Mouse (Mus musculus): Measurements from ENCODE around the gene Atxn7l3. TPM values are rescaled to one million over a fixed set of nuclear protein-coding genes. Genes with fewer than 3 reads are reported as not detected.

Gene Atxn7l3
- polyA plus RNA-seq, 1 experiment from 2014 or later: 9.6 TPM

DNA sequence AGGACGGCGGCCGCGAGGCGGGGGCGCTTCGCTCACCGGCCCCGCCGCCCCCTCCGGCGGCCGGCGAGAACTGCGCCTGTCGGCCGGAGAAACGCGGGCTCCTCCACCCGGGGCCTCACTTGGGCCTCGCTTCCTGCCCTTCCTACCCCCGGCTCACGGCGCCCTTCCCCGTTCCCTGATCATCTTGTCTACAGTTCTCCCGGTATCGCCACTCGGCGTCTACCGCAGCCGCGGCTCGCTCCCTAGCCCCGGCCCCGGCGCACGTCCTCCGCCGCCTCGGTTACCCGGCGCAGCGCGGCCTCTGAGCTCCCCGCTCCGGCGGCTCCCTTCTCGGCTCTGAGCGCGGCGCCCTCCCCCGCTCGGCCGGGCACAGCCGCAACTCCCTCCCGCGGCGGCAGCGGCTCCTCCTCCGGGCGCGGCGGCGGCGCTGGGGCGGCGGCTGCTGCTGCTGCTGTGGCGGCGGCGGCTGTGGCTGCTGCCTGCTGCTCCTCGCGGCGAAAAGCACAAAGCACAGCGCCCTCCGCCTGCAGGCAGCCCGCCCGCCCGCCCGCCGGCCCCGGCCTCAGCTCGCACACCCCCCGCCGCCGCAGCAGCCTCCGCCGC is 21.0 kb upstream of the Atxn7l3 start:
- H3K27ac ChIP-seq (ENCODE audit: low read length): peak overlapping the region; percentile 99
- WGBS: 0% methylated on average over 28 of the region's 87 CpGs
- H3K4me2 ChIP-seq (replicated peaks; ENCODE audit: low read depth, low read length): peak overlapping the region; percentile 69
- peak; percentile 35 for TF ChIP-seq CTCF (IDR thresholded peaks at IDR 0.05)
- no peak for TF ChIP-seq EP300 (IDR thresholded peaks at IDR 0.05)
- peak; percentile 80 for DNase-seq (ENCODE audit: low spot score)
- peak overlapping the region; percentile 98 for H3K9ac ChIP-seq (replicated peaks; ENCODE audit: low read depth)
- no peaks in the 10 kb centered on the region for H3K27me3 ChIP-seq (replicated peaks; ENCODE audit: insufficient read depth, low read length)
- H3K4me1 ChIP-seq (ENCODE audit: insufficient read depth, low read depth, low read length): peaks cover 3% of the 10 kb centered on the region; the same call in 1 of the 2 replicates
- ATAC-seq: peak; percentile 42
- peak overlapping the region; percentile 99 for H3K4me3 ChIP-seq (ENCODE audit: low read depth, low read length)
- no peaks in the 10 kb centered on the region for H3K9me3 ChIP-seq (ENCODE audit: low read length)
- H3K36me3 ChIP-seq (ENCODE audit: insufficient read depth, low read length): peaks cover 18% of the 10 kb centered on the region; the same call in 1 of the 2 replicates

GRCm38 (mm10) chr11:102316572-102317297 is 20.3 kb upstream of the Atxn7l3 start:
- peak overlapping the region; percentile 98 for H3K9ac ChIP-seq (replicated peaks; ENCODE audit: low read depth)
- peak; percentile 94 for DNase-seq (ENCODE audit: low spot score)
- 3% methylated on average over 16 of the region's 80 CpGs for WGBS
- peak; percentile 43 for ATAC-seq
- peaks cover 18% of the 10 kb centered on the region; the same call in 1 of the 2 replicates for H3K36me3 ChIP-seq (ENCODE audit: insufficient read depth, low read length)
- peak overlapping the region; percentile 99 for H3K27ac ChIP-seq (ENCODE audit: low read length)
- H3K9me3 ChIP-seq (ENCODE audit: low read length): no peaks in the 10 kb centered on the region
- H3K4me1 ChIP-seq (ENCODE audit: insufficient read depth, low read depth, low read length): peaks cover 3% of the 10 kb centered on the region; the same call in 1 of the 2 replicates
- peak overlapping the region; percentile 99 for H3K4me3 ChIP-seq (ENCODE audit: low read depth, low read length)
- H3K27me3 ChIP-seq (replicated peaks; ENCODE audit: insufficient read depth, low read length): no peaks in the 10 kb centered on the region
- TF ChIP-seq CTCF (IDR thresholded peaks at IDR 0.05) (peak; percentile 8), EP300 (IDR thresholded peaks at IDR 0.05) (no peak)
- peak overlapping the region; percentile 69 for H3K4me2 ChIP-seq (replicated peaks; ENCODE audit: low read depth, low read length)

- Histone ChIP-seq H3K36me3 (ENCODE audit: insufficient read depth, low read length) (peaks cover 18% of the 10 kb centered on the region; the same call in 1 of the 2 replicates), H3K9ac (replicated peaks; ENCODE audit: low read depth) (no peak overlapping the region), H3K27ac (ENCODE audit: low read length) (peak overlapping the region; percentile 58; the same call in 1 of the 2 replicates), H3K4me3 (ENCODE audit: low read depth, low read length) (peak overlapping the region; percentile 99), H3K27me3 (replicated peaks; ENCODE audit: insufficient read depth, low read length) (no peaks in the 10 kb centered on the region), H3K4me1 (ENCODE audit: insufficient read depth, low read depth, low read length) (peaks cover 3% of the 10 kb centered on the region; the same call in 1 of the 2 replicates), H3K4me2 (replicated peaks; ENCODE audit: low read depth, low read length) (peak overlapping the region; percentile 69), H3K9me3 (ENCODE audit: low read length) (no peaks in the 10 kb centered on the region)
- ATAC-seq (no peak), DNase-seq (ENCODE audit: low spot score) (no peak)
- WGBS: 12% methylated on average over 14 of the region's 14 CpGs
- no peak for TF ChIP-seq CTCF (IDR thresholded peaks at IDR 0.05)
- no peak for TF ChIP-seq EP300 (IDR thresholded peaks at IDR 0.05)
Measured at GRCm38 (mm10) chr11:102315690-102316571, 19.5 kb upstream of the Atxn7l3 start.

DNA sequence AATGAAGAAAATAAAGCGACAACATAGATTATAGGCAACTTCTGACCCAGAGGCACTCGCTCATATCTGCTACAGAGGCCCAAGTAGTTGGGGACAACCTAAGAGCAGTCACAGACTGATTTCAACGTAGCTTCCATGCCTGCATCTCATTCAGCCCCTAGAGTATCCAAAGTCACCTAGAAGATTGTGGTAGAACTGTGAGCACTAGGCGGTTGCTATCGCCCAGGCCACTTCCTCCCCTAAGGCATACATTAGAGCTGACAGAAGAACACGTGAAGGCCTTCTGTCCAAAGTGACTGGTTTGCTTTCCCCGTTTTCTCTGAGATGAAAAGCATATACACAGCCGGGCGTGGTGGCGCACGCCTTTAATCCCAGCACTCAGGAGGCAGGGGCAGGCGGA is 17.9 kb upstream of the Atxn7l3 start:
- Histone ChIP-seq H3K27ac (ENCODE audit: low read length) (no peak overlapping the region), H3K27me3 (replicated peaks; ENCODE audit: insufficient read depth, low read length) (no peaks in the 10 kb centered on the region), H3K9ac (replicated peaks; ENCODE audit: low read depth) (no peak overlapping the region), H3K36me3 (ENCODE audit: insufficient read depth, low read length) (peaks cover 18% of the 10 kb centered on the region; the same call in 1 of the 2 replicates), H3K4me1 (ENCODE audit: insufficient read depth, low read depth, low read length) (peaks cover 6% of the 10 kb centered on the region), H3K9me3 (ENCODE audit: low read length) (no peaks in the 10 kb centered on the region), H3K4me2 (replicated peaks; ENCODE audit: low read depth, low read length) (no peak overlapping the region), H3K4me3 (ENCODE audit: low read depth, low read length) (no peak overlapping the region)
- WGBS: 82% methylated on average over 12 of the region's 12 CpGs
- ATAC-seq: no peak
- no peak for DNase-seq (ENCODE audit: low spot score)
- TF ChIP-seq CTCF (IDR thresholded peaks at IDR 0.05) (no peak), EP300 (IDR thresholded peaks at IDR 0.05) (no peak)

- Histone ChIP-seq H3K4me2 (replicated peaks; ENCODE audit: low read depth, low read length) (no peak overlapping the region), H3K9me3 (ENCODE audit: low read length) (no peaks in the 10 kb centered on the region), H3K4me1 (ENCODE audit: insufficient read depth, low read depth, low read length) (peaks cover 11% of the 10 kb centered on the region), H3K36me3 (ENCODE audit: insufficient read depth, low read length) (peaks cover 22% of the 10 kb centered on the region; the same call in 1 of the 2 replicates), H3K9ac (replicated peaks; ENCODE audit: low read depth) (no peak overlapping the region), H3K27ac (ENCODE audit: low read length) (no peak overlapping the region), H3K4me3 (ENCODE audit: low read depth, low read length) (no peak overlapping the region), H3K27me3 (replicated peaks; ENCODE audit: insufficient read depth, low read length) (no peaks in the 10 kb centered on the region)
- ATAC-seq (no peak), DNase-seq (ENCODE audit: low spot score) (no peak)
- TF ChIP-seq EP300 (IDR thresholded peaks at IDR 0.05): no peak
- no peak for TF ChIP-seq CTCF (IDR thresholded peaks at IDR 0.05)
- 80% methylated on average over 6 of the region's 6 CpGs for WGBS
Measured at GRCm38 (mm10) chr11:102312586-102312985, 16.2 kb upstream of the Atxn7l3 start.
